Mouse (Mus musculus) urinary bladder, adult 2 months (tissue): ENCODE data around the gene Agpat2. TPM values are rescaled to one million over a fixed set of nuclear protein-coding genes. Genes with fewer than 3 reads are reported as not detected.

Source experiments
- DNase-seq: peaks from one replicate; pipeline ENCODE4 v3.0.0; 2022; ENCODE audit warnings: low spot score
- polyA plus RNA-seq: library from polyadenylated mRNA; depleted of rRNA; stranded (reverse); fragments of >200 nt; gene quantifications from 2 replicates; pipeline ENCODE4 v1.2.3, GENCODE M21; 2012

Gene Agpat2
- polyA plus RNA-seq, 1 experiment = 63.6 TPM

- DNase-seq = no peak
Observed at GRCm38 (mm10) chr2:26596898-26597297, 7.3 kb downstream of the Agpat2 start.

- no peak for DNase-seq
Observed at GRCm38 (mm10) chr2:26595725-26596435, 8.3 kb downstream of the Agpat2 start.

- no peak for DNase-seq
Observed at GRCm38 (mm10) chr2:26594934-26595724, 9.1 kb downstream of the Agpat2 start.

- DNase-seq = no peak
Observed at GRCm38 (mm10) chr2:26594461-26594933, 9.7 kb downstream of the Agpat2 start.

GRCm38 (mm10) chr2:26594022-26594346 lies 10.2 kb downstream of the Agpat2 start:
- DNase-seq = no peak

- DNase-seq = no peak
Observed at GRCm38 (mm10) chr2:26593211-26594021, 10.8 kb downstream of the Agpat2 start.

DNA sequence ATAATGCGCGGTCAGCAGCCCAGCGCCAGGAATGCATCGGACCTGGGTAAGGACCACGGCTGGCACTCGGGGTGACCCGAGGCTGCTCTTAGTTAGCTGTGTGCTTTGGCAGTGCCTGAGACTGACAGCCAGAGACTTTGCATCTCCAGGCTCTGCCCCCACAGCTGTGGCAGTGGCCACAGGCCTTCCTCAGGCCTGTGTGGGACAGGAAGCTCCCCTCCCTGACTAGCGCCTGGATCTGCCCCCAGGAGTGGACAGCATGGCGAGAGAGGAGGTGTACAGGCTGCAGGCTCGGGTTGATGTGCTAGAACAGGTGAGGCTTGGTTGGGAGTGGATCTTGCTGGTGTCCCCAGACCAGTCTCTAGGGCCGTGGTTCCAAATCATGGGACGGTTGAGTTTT lies 12.8 kb downstream of the Agpat2 start:
- DNase-seq = no peak

DNA sequence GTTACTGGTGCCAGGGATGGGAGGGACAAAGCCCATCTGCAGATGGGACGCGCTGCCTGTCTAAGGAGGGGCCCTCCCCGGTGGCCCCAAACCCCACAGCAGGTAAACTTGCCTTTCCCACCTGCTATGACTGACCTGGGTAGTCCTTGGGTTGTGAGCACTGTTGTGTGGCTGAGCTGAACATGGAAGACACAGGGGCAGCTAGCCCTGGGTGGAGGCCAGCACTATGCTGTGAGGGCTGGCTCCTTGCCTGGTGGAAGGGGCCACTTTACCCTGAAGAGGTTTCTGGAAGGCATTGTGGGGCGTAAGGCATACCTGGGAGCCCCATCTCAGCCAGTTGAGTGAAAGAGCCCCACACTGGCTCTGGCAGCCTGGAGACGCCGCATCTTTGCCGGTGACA lies 13.3 kb downstream of the Agpat2 start:
- no peak for DNase-seq

DNA sequence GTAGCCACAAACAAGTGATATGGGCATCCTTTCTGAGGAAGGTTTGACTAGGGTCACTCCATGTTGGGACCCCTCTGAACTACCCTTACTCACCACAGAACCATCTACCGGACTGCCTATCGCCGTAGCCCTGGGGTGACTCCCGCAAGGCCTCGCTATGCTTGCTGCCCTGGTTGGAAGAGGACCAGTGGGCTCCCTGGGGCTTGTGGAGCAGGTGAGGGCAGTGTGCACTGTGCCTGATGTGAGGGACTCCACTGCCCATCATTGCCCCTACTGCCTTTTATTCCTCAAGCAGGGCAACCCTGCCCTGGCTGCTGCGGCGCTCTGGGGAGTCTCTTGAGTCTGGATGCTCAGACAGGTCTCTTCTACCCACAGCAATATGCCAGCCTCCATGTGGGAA lies 13.9 kb downstream of the Agpat2 start:
- DNase-seq = no peak

DNA sequence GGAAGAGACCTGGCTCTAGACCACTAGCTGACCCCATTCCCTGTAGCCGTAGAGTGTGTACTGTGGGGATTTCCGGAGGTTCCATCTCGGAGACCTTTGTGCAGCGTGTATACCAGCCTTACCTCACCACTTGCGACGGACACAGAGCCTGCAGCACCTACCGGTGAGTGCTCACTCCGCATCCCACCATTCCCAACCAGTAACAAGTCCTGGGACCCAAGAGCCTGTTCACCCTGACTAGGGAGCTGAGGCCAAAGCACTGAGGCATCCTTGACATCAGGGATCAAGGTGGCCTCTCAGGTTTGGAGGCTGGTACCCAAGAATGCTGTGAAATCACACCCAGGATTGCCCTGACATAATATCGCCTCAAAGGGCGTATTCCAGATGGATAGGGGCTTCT lies 14.9 kb downstream of the Agpat2 start:
- no peak for DNase-seq

- no peak for DNase-seq
Observed at GRCm38 (mm10) chr2:26588573-26588972, 15.6 kb downstream of the Agpat2 start.

- DNase-seq = no peak
Observed at GRCm38 (mm10) chr2:26587044-26587405, 17.2 kb downstream of the Agpat2 start.

DNA sequence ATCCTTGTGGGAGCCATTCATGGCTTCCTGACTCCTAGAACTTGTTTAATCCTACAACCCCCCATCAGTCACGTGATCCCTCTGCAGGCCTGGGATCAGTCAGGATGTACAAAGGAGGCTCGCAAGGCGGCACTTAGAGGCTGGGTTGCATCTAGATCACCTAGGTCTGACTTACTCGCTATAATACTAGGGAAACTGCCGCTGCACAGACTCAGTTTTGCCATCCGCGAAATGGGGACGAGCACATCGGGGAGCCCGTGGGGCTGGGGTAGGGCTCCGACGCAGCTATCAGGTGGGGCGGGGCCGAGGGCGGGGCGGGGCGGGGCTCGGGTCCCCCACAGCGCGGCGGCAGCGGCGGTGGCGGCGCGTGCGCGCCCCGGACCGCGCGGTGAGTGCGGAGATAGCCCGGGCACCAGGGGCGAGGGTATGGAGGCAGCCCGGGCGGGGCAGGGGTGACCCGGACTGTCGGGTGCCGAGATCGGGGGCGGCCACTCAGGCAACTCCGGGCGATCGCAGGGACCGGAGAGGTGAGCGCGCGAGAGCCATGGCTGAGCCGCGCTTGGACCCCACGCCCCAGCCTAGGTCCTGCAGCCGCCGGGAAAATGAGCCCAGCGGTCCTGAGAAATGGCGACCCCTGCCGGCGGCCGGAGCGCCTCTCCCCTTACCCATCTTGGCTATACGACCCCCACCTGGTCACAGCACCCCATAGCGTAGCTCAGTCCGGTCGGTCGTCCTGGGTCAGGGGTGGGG lies 17.7 kb downstream of the Agpat2 start, which contains the start of gene Gm20532:
TSS of gene Gm20532 (plus strand) at position 346 of the 750 bp plus-strand sequence.
- DNase-seq = peak; percentile 65

DNA sequence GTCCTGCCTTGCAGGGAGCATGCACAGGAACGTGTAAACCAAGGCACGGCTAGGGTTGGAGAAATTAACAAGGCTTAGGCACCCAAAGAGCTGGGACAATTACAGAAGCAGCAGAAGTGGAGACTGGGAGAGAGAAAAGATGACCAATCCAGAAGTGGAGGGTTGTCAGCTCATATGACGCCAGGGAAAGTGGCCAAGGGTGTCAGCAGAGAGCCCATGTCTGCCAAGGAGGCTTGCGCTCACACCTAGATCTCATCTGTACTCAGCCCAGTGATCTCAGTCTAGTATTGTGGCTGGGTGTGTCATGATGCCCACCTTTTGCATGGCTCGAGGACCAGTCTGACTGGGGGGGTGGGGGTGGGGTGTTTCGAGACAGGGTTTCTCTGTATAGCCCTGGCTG lies 18.5 kb downstream of the Agpat2 start:
- DNase-seq = no peak

DNA sequence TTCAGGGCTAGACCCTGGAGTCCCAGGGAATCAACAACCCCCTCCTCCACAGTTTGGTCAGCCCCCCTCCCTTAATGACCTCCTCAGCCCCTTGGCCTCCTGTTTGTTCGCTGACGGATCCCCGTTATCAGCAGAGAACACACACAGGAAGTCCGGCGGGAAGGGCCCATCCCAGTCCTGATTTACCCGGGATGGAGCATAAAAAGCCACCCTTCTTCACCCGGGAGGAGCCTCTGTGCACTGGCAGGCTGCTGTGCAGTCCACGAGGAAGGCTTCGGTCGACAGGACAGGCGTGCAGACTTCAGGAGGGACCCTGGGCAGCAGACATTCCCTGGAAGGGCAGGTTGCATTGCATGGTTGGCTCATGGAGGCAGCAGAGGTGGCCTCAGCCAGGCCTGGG lies 20.6 kb downstream of the Agpat2 start:
- DNase-seq = no peak

DNA sequence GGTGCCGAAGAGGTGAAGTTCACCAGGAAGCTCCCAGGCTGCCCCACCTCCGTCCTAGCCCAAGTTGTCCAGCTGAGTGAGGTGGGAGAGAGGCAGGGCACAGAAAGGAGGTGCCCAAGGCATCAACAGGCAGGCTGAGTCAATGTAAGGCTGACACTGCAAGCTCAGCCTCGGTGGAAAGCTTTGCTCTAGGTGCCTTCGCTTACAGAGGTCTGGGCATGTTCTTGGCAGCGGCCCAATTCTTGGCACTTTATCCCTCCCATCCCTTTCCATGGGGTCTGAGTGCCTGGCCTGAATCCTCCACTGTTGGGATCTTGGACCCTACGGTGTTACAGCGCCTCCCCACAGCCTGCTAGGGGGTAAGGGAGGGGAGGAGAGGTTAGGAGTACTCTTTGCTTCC lies 21.5 kb downstream of the Agpat2 start:
- no peak for DNase-seq

GRCm38 (mm10) chr2:26582203-26582602 lies 22.0 kb downstream of the Agpat2 start:
- DNase-seq = no peak

DNA sequence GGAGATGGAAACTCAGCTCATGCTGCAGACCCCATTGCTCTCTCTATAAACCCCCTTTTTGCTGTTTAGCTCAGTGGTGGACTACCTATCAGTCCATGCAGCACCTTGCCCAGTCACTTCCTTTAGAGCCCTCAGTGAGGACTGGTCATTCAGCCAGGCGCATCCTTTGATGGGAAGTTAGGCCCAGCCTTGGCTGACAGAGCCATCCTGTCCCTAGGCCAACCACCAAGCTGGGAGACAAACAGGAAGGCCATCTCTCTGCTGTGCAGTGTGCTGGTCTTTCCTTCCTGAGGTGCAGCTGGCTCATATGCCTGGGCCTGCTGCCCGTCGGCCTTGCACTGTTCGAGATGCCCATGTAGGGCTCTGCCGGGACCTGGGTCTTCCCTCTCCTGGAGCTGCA lies 23.5 kb downstream of the Agpat2 start:
- DNase-seq = no peak

- DNase-seq = no peak
Observed at GRCm38 (mm10) chr2:26579714-26580113, 24.5 kb downstream of the Agpat2 start, which contains the start of gene Egfl7. Gene Egfl7 (plus strand): TSS chr2:26580014.

DNA sequence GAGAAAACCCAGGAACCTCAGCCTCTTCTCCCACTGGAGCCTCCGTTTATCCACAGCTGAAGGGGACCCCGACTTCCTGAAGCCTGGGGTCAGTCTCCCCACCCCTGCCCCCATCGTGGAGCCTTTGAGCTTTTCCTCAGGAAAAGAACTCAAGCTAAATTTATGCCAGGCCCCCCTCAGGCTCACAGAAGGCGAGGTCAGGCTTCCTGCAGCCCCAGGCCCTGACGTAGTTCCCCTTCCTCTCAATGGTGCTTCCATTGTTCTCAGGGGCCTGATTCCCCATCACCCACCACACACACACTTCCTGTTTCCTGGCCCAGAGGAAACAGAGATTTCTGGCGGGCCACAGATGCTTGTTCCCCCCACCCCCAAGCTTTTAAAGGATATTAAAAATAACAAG lies 25.8 kb downstream of the Agpat2 start:
- DNase-seq = no peak

GRCm38 (mm10) chr2:26576462-26576861 lies 27.8 kb downstream of the Agpat2 start:
- DNase-seq = no peak

DNA sequence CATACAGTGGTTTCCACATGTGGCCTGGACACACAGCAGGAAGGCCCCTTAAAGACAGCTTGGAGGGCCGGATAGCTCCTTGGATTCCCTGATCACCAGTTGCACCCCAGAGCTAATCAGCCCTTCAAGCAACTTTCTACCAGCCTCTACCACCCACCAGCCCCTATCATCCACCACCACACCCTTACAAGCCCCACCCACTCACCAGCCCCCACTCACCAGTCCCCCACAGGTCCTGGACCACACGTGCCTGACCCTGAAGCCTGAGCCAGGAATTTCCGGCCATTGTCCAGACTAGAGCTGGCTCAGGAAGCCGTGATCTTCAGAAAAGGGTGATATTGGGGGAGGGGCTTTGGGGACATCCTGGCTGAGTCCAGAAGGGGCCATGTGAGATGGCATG lies 28.4 kb downstream of the Agpat2 start:
- DNase-seq = no peak
